Mouse (Mus musculus): ENCODE measurements around the gene Gm11042.

DNA sequence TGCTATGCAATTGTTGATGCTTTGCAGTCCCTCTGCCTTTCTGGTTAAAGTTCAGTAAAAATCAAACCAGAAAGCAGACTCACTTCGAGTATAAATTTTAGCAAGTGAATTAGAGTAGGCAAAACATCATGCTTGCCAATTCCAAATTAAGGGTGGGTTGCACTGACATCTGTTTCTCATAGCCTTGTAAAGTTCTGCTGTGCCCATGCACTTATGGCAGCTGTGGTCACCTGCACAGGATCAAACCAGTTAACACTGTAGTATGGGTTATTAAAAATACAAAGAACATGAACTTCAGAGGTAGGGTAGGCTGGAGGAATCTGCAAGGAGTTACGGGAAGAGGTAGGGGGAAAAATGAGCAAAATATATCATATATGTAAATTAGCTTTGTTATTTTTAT, 46.3 kb upstream of the Gm11042 start:
- TF ChIP-seq CTCF (IDR thresholded peaks at IDR 0.05; ENCODE audit: low read depth, low read length): no peak
- no peak for TF ChIP-seq POLR2A (IDR thresholded peaks at IDR 0.05; ENCODE audit: borderline replicate concordance, low read depth, low read length)
